Mouse (Mus musculus) ES-Bruce4 (cell line): Measurements from ENCODE around the gene Arpc1b. TPM values are rescaled to one million over a fixed set of nuclear protein-coding genes. Genes with fewer than 3 reads are reported as not detected.
"Not testable (repeated sequence)": the region's sequence is repeated elsewhere in the genome, so short reads cannot be mapped to it uniquely, and the experiment has no call there.

Experiments used
- H3K27ac ChIP-seq: 2 replicates; pipeline ENCODE4 v1.5.1; 2012; ENCODE audit warnings: low read length, inconsistent platforms; ENCODE audit not compliant: insufficient read depth
- H3K27me3 ChIP-seq: 2 replicates; pipeline ENCODE4 v1.6.1; 2012; ENCODE audit warnings: mild to moderate bottlenecking, low read length, inconsistent platforms; ENCODE audit not compliant: control insufficient read depth, poor library complexity, insufficient read depth, severe bottlenecking
- H3K36me3 ChIP-seq: 2 replicates; pipeline ENCODE4 v1.6.1; 2012; ENCODE audit warnings: inconsistent platforms, mild to moderate bottlenecking, low read length, moderate library complexity; ENCODE audit not compliant: control insufficient read depth, poor library complexity, insufficient read depth, severe bottlenecking
- H3K4me1 ChIP-seq: one replicate; pipeline ENCODE4 v1.8.1; 2011; ENCODE audit warnings: low read length; ENCODE audit not compliant: control insufficient read depth, insufficient read depth
- H3K4me3 ChIP-seq: 2 replicates; pipeline ENCODE4 v1.5.1; 2011; ENCODE audit warnings: low read depth, mild to moderate bottlenecking, low read length
- H3K9ac ChIP-seq: 2 replicates; pipeline ENCODE4 v1.6.1; 2012; ENCODE audit warnings: low read depth, mild to moderate bottlenecking, inconsistent platforms; ENCODE audit not compliant: poor library complexity, severe bottlenecking
- H3K9me3 ChIP-seq: replicated peaks from 2 replicates; pipeline ENCODE4 v1.6.1; 2012; ENCODE audit warnings: mild to moderate bottlenecking, low read length, inconsistent platforms; ENCODE audit not compliant: control insufficient read depth, poor library complexity, insufficient read depth, severe bottlenecking
- CTCF ChIP-seq: IDR thresholded peaks from one replicate; pipeline ENCODE4 v1.8.1; 2011; ENCODE audit warnings: low read depth, low read length
- EP300 ChIP-seq: IDR thresholded peaks from 2 replicates; pipeline ENCODE4 v1.6.1; 2011; ENCODE audit warnings: low read depth, low read length; ENCODE audit not compliant: insufficient read depth
- POLR2A ChIP-seq: IDR thresholded peaks from one replicate; pipeline ENCODE4 v1.8.1; 2011; ENCODE audit warnings: low read length; ENCODE audit not compliant: insufficient read depth
- polyA plus RNA-seq: library from polyadenylated mRNA; stranded (reverse); fragments of >200 nt; gene quantifications from 2 replicates; pipeline ENCODE4 v1.2.4, GENCODE M21; 2011; ENCODE audit warnings: low read depth; ENCODE audit not compliant: missing spikeins, insufficient read depth, insufficient read length

Gene Arpc1b
- polyA plus RNA-seq, 1 experiment: 92.3 TPM

DNA sequence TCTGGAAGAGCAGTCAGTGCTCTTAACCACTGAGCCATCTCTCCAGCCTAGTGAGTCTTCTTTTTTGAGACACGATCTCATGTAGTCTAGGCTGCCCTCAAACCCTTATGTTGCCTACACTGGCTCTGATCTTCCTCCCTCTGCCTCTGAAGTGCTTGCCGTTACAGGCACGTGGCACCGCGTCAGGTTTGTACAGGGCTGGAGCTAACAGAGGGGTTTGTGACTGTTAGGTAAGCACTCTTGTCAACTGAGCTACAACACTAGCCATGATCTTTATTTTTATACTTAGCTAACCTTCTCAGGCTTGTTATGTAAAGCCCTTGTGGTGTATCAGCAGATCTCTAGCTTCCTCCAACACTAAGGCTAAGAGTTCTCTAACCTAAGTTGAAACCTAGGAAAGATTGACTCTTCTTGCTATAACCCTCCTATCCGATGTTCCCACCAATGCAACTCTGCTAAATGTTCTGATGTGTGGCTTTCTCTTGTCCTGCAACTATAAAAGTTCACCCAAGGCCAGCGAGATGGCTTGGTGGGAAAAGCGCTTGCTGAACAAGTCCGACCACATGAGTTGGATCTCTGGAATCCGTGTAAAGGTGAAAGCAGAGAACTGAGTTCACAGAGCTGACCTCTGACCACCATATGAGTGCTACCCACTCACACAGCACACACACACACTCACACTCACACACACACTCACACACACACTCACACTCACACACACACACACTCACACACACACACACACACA is 32.0 kb upstream of the Arpc1b start:
- Histone ChIP-seq H3K9me3 (no peaks in the 10 kb centered on the region), H3K36me3 (no peaks in the 10 kb centered on the region), H3K27me3 (no peaks in the 10 kb centered on the region), H3K27ac (no peak overlapping the region), H3K4me3 (no peak overlapping the region), H3K4me1 (no peaks in the 10 kb centered on the region), H3K9ac (no peak overlapping the region)
- TF ChIP-seq EP300 (no peak), CTCF (no peak), POLR2A (no peak)

DNA sequence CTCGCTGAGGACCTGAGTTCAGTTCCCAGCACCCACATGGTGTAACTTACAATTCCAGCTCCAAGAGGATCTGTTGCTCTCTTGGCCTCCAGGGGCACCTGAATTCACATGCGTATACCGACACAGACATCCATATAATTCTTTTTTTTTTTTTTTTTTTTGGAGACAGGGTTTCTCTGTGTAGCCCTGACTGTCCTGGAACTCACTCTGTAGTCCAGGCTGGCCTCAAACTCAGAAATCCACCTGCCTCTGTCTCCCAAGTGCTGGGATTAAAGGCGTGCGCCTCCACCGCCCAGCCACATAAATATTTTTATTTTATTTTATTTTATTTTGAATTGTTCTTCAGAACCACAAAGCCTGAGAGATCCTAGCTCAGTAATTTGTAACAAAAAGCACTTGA is 30.8 kb upstream of the Arpc1b start:
- not testable (repeated sequence) for H3K27ac ChIP-seq, H3K27me3 ChIP-seq, H3K4me1 ChIP-seq, H3K9me3 ChIP-seq, H3K36me3 ChIP-seq
- H3K4me3 ChIP-seq: peak overlapping the region; percentile 18
- H3K9ac ChIP-seq: peak overlapping the region; percentile 79; the same call in 1 of the 2 replicates

- no peaks in the 10 kb centered on the region for H3K4me1 ChIP-seq
- peak within 1 kb of the TSS; percentile 79 for H3K9ac ChIP-seq
- TF ChIP-seq EP300 (no peak), CTCF (no peak), POLR2A (peak; percentile 96)
- peak within 1 kb of the TSS; percentile 76 for H3K4me3 ChIP-seq
- H3K27ac ChIP-seq: no peak within 1 kb of the TSS
- 0 out of 2 replicates have a peak, but pooled peaks cover 4% of the 10 kb centered on the region for H3K36me3 ChIP-seq
- no peaks in the 10 kb centered on the region for H3K9me3 ChIP-seq
- no peaks in the 10 kb centered on the region for H3K27me3 ChIP-seq
These were observed 30.2 kb upstream of the Arpc1b start, which contains the start of the genes Arpc1a and Kpna7 for GRCm38 (mm10) chr5:145083632-145084451. Gene Arpc1a (plus strand): TSS chr5:145083830. Gene Kpna7 (minus strand): TSS chr5:145084030.

DNA sequence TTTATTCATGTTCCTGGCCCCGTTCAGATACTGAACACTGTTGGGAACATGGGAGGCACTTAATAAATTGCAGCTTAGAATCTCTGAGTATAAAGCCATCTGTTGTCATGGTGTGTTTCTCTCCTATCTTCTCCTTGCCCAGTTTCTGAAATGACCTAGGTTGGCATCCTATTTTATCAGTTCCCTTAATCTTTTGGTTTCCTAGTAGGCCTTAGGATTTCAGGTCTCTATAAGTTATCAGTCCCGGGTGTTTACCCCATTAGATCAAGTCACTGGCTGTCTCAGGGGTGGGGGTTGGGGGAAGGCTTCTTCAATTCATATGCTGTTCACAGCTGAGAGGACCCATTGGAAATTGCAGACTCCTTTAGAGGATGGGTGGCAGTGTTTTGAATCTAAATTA is 29.2 kb upstream of the Arpc1b start:
- H3K4me1 ChIP-seq: no peaks in the 10 kb centered on the region
- H3K4me3 ChIP-seq: no peak overlapping the region
- H3K9ac ChIP-seq: no peak overlapping the region
- no peaks in the 10 kb centered on the region for H3K9me3 ChIP-seq
- TF ChIP-seq CTCF (no peak), EP300 (no peak), POLR2A (no peak)
- H3K36me3 ChIP-seq: 0 out of 2 replicates have a peak, but pooled peaks cover 4% of the 10 kb centered on the region
- no peaks in the 10 kb centered on the region for H3K27me3 ChIP-seq
- no peak overlapping the region for H3K27ac ChIP-seq

- no peaks in the 10 kb centered on the region for H3K27me3 ChIP-seq
- H3K9ac ChIP-seq: no peak overlapping the region
- H3K27ac ChIP-seq: no peak overlapping the region
- no peak overlapping the region for H3K4me3 ChIP-seq
- no peaks in the 10 kb centered on the region for H3K9me3 ChIP-seq
- TF ChIP-seq CTCF: no peak
- no peak for TF ChIP-seq EP300
- TF ChIP-seq POLR2A: no peak
- peaks cover 8% of the 10 kb centered on the region; the same call in 1 of the 2 replicates for H3K36me3 ChIP-seq
- no peaks in the 10 kb centered on the region for H3K4me1 ChIP-seq
These were observed 25.8 kb upstream of the Arpc1b start for GRCm38 (mm10) chr5:145088186-145088585.

DNA sequence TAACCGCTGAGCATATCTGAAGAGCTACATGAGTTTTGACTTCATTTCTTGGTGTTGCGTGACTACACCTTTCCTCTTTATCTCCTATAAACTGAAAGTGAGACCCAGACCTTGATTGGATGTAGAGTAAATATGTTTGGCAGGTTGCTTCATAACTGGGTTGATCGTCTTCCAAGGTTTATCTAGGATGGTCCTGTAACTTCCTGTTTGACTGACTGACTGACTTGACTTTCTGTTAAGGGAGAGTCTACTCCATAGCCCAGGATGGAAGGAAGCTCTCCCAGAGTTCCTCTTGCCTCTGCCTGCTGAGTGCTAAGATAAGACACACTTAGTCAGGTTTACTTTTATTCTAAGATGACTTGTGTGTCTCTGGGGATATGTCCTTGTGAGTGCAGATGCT is 24.1 kb upstream of the Arpc1b start:
- Histone ChIP-seq H3K4me3 (no peak overlapping the region), H3K36me3 (peaks cover 10% of the 10 kb centered on the region; the same call in 1 of the 2 replicates), H3K4me1 (no peaks in the 10 kb centered on the region), H3K27ac (no peak overlapping the region), H3K27me3 (no peaks in the 10 kb centered on the region), H3K9ac (no peak overlapping the region), H3K9me3 (no peaks in the 10 kb centered on the region)
- TF ChIP-seq POLR2A (no peak), CTCF (no peak), EP300 (no peak)
